Mouse (Mus musculus) CH12F3 (cell line): ENCODE measurements around the gene H2afb3.
"Not testable (repeated sequence)": the region's sequence is repeated elsewhere in the genome, so short reads cannot be mapped to it uniquely, and the experiment has no call there.

Experiments
- in situ Hi-C: fragments of 300-500 bp; cut with MboI; formaldehyde crosslinking; loops from 2 replicates; pipeline ENCODE4 v1.14.3; 2020; ENCODE audit warnings: low sequenced_read_pairs

Gene H2afb3

DNA sequence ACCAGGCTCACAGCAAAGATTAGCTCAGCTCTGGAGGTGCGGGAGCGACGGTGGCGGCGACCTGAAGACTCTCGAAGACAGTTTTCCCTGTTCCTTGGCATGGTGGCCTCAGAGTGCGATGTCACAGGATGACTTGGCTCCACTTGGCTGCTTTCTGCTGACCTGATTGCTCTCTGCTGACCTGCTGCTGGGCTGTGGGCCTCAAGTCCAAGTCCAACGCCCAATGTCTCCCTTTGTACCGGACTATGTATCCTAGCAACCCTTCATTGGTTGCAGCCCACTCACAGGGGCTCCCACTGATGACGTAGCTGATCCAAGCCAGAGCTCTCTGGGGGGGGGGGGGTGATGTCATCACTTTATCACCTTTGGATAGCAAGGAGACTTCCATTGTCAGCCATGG, at the start of gene H2afb3:
Gene H2afb3 (minus strand): TSS at position 101 of the 400 bp plus-strand sequence.
- in situ Hi-C loops = not testable (repeated sequence)

DNA sequence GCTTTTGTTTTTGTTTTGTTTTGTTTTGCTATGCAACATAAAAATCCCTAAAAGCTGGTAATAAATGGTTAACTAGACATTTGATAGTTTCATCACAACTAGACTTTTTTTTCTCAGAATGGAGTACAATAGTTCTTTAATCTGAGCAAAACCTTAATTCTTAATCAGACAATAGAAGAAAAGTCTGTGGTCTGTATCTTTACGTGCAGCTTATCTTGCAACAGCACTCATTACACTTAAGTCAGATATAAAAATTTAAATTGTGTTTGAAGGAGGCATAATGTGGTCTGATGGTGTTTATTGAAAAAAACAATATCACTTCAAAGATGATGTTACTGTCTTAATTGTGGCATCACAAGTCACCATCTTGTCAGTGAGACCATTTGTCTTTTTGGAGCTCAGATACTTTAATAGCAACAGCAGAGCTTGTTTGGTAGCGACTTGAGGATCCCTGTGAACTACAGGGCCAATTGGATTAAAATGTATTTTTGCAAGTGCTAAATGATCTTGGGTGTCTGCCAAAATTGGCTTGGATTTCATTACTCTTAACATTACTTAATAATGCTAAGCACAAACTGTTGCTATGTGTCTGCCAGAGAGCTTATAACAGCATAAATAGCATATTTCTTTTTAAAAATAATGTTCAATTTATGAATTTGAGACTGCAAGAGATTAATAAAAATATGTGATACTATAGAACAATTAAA, 11.3 kb downstream of the H2afb3 start:
- in situ Hi-C loops = no loop called here

DNA sequence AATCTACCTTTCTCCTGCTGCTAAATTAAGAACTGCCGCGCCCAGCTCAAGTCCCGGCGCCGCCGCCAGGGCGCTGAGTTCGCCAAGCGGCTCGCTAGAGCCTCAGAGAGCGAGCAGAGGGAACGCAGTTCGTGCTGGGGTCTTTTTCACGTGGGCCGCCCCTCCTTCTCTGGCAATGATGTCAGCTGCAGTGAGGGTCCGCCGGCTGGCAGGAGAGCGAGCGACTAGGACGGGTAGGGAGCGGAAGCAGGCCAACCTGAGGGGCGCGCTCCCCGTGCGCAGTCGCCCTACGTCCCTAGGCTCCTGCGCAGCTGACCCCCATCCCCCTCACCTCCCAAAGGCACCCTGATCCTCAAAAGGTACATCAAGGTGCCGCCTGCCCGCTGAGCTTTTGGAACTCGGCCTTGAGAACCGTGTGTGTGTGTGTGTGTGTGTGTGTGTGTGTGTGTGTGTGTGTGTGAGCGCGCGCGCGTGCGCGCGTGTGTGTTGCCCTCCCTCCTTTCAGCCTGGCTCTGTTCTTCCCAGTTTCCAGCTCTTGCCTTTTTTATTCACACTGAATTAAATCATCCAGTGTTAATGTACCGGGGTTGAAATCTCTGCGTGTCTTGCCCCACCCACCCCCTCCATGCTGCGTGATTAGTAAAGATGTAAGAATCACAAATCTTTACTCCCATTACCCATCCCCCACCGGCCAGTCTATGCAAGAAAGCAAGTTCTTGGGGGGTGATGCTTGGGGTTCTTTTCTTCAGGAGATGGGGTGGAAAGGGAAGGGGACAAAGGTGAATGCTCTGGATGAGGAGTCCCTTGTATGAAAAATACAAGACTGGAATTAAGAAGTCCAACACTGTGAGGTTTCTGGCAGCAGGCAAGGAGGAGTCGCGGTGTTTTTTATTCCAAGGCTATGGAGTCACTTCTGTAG, 19.8 kb downstream of the H2afb3 start:
- in situ Hi-C loops = no loop called here

DNA sequence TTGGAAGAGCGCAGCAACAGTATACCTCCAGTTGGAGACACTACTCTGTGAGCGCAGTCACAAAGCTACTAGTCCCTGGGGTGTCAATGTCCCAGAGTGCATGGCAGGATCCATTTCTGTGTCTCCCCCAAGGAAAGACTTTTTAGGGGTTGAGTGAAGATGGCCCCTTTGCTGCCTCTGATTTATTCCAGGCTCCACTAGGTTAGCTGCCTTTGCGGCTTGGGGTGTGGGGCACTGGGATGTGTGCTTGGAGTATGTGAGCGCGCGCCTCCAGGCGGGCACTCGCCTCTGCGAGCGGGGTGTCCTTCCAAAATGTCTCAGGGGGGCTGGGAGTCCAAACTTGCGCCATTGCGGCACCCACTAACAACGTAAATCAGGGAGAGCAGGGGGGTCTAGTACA, 21.2 kb downstream of the H2afb3 start:
- in situ Hi-C loops = no loop called here

- in situ Hi-C loops = no loop called here
Observed at GRCm38 (mm10) chrX:120290900-120291280, 22.0 kb downstream of the H2afb3 start.

- in situ Hi-C loops = no loop called here
Observed at GRCm38 (mm10) chrX:120290011-120290899, 22.6 kb downstream of the H2afb3 start, which contains the start of gene Pcdh11x. TSS of gene Pcdh11x (plus strand) at chrX:120290259.

DNA sequence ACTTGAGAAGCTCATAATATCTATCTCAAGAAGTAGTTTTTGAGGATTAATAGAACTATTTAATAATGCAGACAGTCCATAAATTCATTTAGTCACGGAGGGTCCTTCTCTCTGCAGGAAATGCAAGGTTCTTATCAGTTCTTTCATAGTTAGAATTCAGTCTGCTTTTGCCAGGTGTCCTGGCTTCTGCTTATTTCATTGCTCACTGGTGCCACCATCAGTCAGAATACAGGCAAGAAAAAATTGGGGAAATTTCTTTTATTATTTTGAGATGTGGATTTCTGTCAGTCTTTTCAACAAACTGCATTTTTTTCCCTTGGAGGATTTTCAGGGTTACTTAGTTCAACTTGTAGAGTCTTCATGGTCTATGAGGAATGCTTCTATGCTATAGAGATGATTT, 25.4 kb downstream of the H2afb3 start:
- in situ Hi-C loops = no loop called here

- in situ Hi-C loops = no loop called here
Observed at GRCm38 (mm10) chrX:120285522-120285921, 27.4 kb downstream of the H2afb3 start.
